Mouse (Mus musculus): Measurements from ENCODE around the gene Serp2. TPM values are rescaled to one million over a fixed set of nuclear protein-coding genes. Genes with fewer than 3 reads are reported as not detected.

Serp2 gene
- polyA plus RNA-seq, 1 experiment from 2014 or later, result 69.9 TPM

DNA sequence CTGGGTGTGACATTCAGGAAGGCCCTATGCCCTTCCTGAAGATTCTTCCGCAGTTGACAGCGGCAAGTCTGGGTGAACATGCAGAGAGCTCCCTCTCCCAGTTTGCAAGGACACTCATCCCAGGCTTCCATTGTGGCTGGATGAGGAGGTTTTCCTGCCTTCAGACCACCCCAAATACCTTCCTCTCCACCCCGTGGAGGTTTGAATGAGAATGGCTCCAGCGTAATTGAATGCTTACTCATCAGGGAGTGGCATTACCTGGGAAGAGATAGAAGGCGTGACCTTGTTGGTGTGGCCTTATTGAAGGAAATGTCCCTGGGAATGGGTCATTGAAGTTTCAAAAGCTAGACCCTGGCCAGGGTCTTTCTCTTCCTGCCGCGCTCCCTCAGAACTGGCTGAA is 41.1 kb downstream of the Serp2 start:
- H3K4me3 ChIP-seq, result no peak overlapping the region
- ATAC-seq (ENCODE audit: low FRiP score, low read depth), result no peak
- H3K9ac ChIP-seq, result no peak overlapping the region
- no peaks in the 10 kb centered on the region for H3K36me3 ChIP-seq
- no peak overlapping the region for H3K4me2 ChIP-seq (replicated peaks)
- no peaks in the 10 kb centered on the region for H3K9me3 ChIP-seq
- H3K4me1 ChIP-seq, result peaks cover 6% of the 10 kb centered on the region; the same call in 1 of the 2 replicates
- 73% methylated on average over 7 of the region's 7 CpGs for WGBS
- H3K27ac ChIP-seq, result no peak overlapping the region
- H3K27me3 ChIP-seq (replicated peaks), result no peaks in the 10 kb centered on the region

- ATAC-seq (ENCODE audit: low FRiP score, low read depth), result no peak
These were observed 42.6 kb downstream of the Serp2 start for GRCm38 (mm10) chr14:76514050-76514585.

DNA sequence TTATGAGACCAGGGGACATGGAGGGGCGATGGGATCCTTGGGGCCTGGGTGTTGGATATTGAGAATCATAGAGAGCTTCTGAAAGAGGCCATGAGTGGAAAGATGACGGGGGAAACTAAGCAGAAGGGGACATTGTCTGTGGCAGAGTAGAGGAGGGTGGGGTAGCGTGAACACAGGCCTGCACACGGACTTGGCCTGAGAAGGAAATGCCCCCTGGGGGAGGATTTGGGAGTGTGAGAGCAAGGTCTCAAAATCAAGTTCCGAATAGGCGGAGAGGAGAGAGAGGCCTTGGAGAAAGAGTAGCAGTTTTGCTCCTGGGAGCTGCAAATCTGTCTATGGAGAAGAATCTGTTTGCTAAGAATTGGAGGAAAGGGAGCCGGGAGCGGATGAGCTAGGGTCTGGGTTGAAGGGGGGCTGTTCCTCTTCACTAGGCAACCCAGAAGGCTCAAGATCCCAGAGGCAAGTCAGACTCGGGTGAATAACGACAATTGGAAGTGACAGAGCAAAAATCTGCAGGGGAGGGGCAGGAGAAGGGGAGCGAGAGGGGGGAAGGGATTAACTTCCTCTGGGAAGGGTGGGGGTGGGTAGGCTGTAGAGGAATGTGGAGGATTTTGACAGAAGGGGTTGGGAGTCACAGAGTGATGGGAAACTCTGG is 43.2 kb downstream of the Serp2 start:
- Histone ChIP-seq H3K4me2 (replicated peaks) (peak overlapping the region; percentile 24; the same call in 1 of the 2 replicates), H3K27ac (no peak overlapping the region), H3K27me3 (replicated peaks) (no peaks in the 10 kb centered on the region), H3K9me3 (no peaks in the 10 kb centered on the region), H3K4me1 (peaks cover 6% of the 10 kb centered on the region; the same call in 1 of the 2 replicates), H3K4me3 (no peak overlapping the region), H3K9ac (no peak overlapping the region), H3K36me3 (peaks cover 11% of the 10 kb centered on the region)
- ATAC-seq (ENCODE audit: low FRiP score, low read depth), result no peak
- 24% methylated on average over 11 of the region's 11 CpGs for WGBS

More at GRCm38 (mm10) chr14:76514050-76514585, 42.6 kb downstream of the Serp2 start:
- no peak overlapping the region for H3K9ac ChIP-seq
- H3K4me2 ChIP-seq (replicated peaks), result peak overlapping the region; percentile 24; the same call in 1 of the 2 replicates
- peaks cover 6% of the 10 kb centered on the region; the same call in 1 of the 2 replicates for H3K4me1 ChIP-seq
- WGBS, result 58% methylated on average over 6 of the region's 6 CpGs
- no peaks in the 10 kb centered on the region for H3K9me3 ChIP-seq
- H3K4me3 ChIP-seq, result no peak overlapping the region
- H3K36me3 ChIP-seq, result peaks cover 11% of the 10 kb centered on the region
- no peaks in the 10 kb centered on the region for H3K27me3 ChIP-seq (replicated peaks)
- H3K27ac ChIP-seq, result no peak overlapping the region

DNA sequence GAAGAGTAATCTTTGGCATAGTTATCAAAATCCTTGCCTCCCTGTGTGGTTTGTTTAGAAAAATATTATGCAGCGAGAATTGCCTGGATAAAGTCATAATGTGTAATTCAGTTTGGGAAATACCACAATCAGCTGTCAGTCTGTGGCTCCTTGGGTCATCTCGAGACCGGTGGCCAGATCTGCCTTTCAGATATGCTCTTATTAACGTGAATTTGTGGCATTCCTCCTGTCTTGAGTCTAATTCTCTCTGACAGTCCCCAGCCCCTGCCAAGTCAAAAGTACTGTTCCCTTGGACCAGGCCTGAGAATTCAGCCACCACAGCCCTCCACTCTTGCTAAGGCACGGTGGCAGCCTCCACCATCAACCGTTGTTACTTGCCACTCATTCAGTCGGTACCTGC is 44.7 kb downstream of the Serp2 start:
- Histone ChIP-seq H3K36me3 (peaks cover 24% of the 10 kb centered on the region), H3K27ac (no peak overlapping the region), H3K4me1 (peaks cover 19% of the 10 kb centered on the region), H3K9me3 (no peaks in the 10 kb centered on the region), H3K4me2 (replicated peaks) (no peak overlapping the region), H3K27me3 (replicated peaks) (no peaks in the 10 kb centered on the region), H3K9ac (no peak overlapping the region), H3K4me3 (no peak overlapping the region)
- ATAC-seq (ENCODE audit: low FRiP score, low read depth), result no peak
- 91% methylated on average over 7 of the region's 7 CpGs for WGBS

GRCm38 (mm10) chr14:76508701-76509100 is 48.0 kb downstream of the Serp2 start:
- ATAC-seq (ENCODE audit: low FRiP score, low read depth), result no peak
- H3K9me3 ChIP-seq, result no peaks in the 10 kb centered on the region
- no peak overlapping the region for H3K4me2 ChIP-seq (replicated peaks)
- H3K4me3 ChIP-seq, result no peak overlapping the region
- no peak overlapping the region for H3K27ac ChIP-seq
- no peak overlapping the region for H3K9ac ChIP-seq
- H3K4me1 ChIP-seq, result peaks cover 25% of the 10 kb centered on the region
- H3K27me3 ChIP-seq (replicated peaks), result no peaks in the 10 kb centered on the region
- 84% methylated on average over 10 of the region's 10 CpGs for WGBS
- H3K36me3 ChIP-seq, result peaks cover 31% of the 10 kb centered on the region

- no peaks in the 10 kb centered on the region for H3K27me3 ChIP-seq (replicated peaks)
- H3K9ac ChIP-seq, result no peak overlapping the region
- WGBS, result 84% methylated on average over 9 of the region's 9 CpGs
- peak overlapping the region; percentile 94; the same call in 1 of the 2 replicates for H3K4me2 ChIP-seq (replicated peaks)
- H3K36me3 ChIP-seq, result peaks cover 31% of the 10 kb centered on the region
- H3K4me1 ChIP-seq, result peaks cover 20% of the 10 kb centered on the region
- H3K27ac ChIP-seq, result no peak overlapping the region
- no peaks in the 10 kb centered on the region for H3K9me3 ChIP-seq
- no peak for ATAC-seq (ENCODE audit: low FRiP score, low read depth)
- H3K4me3 ChIP-seq, result no peak overlapping the region
These were observed 48.7 kb downstream of the Serp2 start for GRCm38 (mm10) chr14:76507804-76508500.

- no peaks in the 10 kb centered on the region for H3K27me3 ChIP-seq (replicated peaks)
- peaks cover 31% of the 10 kb centered on the region for H3K36me3 ChIP-seq
- WGBS, result 95% methylated on average over 7 of the region's 7 CpGs
- no peak overlapping the region for H3K27ac ChIP-seq
- H3K4me2 ChIP-seq (replicated peaks), result peak overlapping the region; percentile 94
- peak overlapping the region; percentile 98; the same call in 1 of the 2 replicates for H3K9ac ChIP-seq
- H3K4me3 ChIP-seq, result no peak overlapping the region
- no peak for ATAC-seq (ENCODE audit: low FRiP score, low read depth)
- H3K4me1 ChIP-seq, result peaks cover 20% of the 10 kb centered on the region
- no peaks in the 10 kb centered on the region for H3K9me3 ChIP-seq
These were observed 49.3 kb downstream of the Serp2 start for GRCm38 (mm10) chr14:76507357-76507756.

DNA sequence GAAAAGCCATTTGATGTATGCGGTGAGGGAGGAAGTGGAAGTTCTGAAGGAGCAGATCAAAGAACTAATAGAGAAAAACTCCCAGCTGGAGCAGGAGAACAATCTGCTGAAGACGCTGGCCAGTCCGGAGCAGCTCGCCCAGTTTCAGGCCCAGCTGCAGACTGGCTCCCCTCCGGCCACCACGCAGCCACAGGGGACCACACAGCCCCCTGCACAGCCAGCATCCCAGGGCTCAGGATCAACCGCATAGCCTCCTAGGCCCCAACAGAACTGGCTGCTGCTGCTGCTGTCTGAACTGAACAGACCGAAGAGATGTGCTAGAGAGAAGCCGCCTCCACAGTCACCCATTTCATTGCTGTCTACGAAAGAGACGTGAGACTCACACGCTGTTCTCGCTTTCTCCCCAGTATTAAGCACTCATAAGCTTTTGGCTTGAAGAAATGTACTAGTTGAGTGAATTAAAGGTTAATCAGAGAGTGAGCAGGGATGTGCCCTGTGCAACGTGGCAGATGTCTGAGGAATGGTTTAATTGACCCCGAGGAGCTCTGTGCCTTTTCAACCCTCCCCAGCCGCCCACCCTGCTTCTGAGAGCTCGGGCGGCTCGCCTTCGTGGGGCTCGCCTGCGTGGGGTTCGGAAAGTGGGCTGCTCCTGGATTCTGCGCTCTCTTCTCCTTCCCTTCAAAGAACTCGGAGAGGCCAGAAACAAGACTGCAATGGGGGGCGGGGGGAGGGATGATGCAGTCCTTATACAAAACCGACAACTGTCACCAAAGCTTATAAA is 50.1 kb downstream of the Serp2 start:
- H3K27ac ChIP-seq, result peak overlapping the region; percentile 100
- H3K4me2 ChIP-seq (replicated peaks), result peak overlapping the region; percentile 94
- H3K9ac ChIP-seq, result peak overlapping the region; percentile 98
- no peaks in the 10 kb centered on the region for H3K9me3 ChIP-seq
- peaks cover 20% of the 10 kb centered on the region for H3K4me1 ChIP-seq
- peaks cover 31% of the 10 kb centered on the region for H3K36me3 ChIP-seq
- WGBS, result 44% methylated on average over 27 of the region's 27 CpGs
- no peaks in the 10 kb centered on the region for H3K27me3 ChIP-seq (replicated peaks)
- H3K4me3 ChIP-seq, result peak overlapping the region; percentile 73
- ATAC-seq (ENCODE audit: low FRiP score, low read depth), result no peak

GRCm38 (mm10) chr14:76505439-76506220 is 51.1 kb downstream of the Serp2 start:
- peak overlapping the region; percentile 98 for H3K9ac ChIP-seq
- peak overlapping the region; percentile 73 for H3K4me3 ChIP-seq
- peaks cover 20% of the 10 kb centered on the region for H3K4me1 ChIP-seq
- H3K9me3 ChIP-seq, result no peaks in the 10 kb centered on the region
- ATAC-seq (ENCODE audit: low FRiP score, low read depth), result peak; percentile 85
- H3K27ac ChIP-seq, result peak overlapping the region; percentile 100
- WGBS, result under 1% methylated on average over 31 of the region's 31 CpGs
- H3K36me3 ChIP-seq, result peaks cover 31% of the 10 kb centered on the region
- peak overlapping the region; percentile 94 for H3K4me2 ChIP-seq (replicated peaks)
- no peaks in the 10 kb centered on the region for H3K27me3 ChIP-seq (replicated peaks)

GRCm38 (mm10) chr14:76505101-76505438 is 51.6 kb downstream of the Serp2 start:
- ATAC-seq (ENCODE audit: low FRiP score, low read depth), result no peak
- 1% methylated on average over 10 of the region's 10 CpGs for WGBS

DNA sequence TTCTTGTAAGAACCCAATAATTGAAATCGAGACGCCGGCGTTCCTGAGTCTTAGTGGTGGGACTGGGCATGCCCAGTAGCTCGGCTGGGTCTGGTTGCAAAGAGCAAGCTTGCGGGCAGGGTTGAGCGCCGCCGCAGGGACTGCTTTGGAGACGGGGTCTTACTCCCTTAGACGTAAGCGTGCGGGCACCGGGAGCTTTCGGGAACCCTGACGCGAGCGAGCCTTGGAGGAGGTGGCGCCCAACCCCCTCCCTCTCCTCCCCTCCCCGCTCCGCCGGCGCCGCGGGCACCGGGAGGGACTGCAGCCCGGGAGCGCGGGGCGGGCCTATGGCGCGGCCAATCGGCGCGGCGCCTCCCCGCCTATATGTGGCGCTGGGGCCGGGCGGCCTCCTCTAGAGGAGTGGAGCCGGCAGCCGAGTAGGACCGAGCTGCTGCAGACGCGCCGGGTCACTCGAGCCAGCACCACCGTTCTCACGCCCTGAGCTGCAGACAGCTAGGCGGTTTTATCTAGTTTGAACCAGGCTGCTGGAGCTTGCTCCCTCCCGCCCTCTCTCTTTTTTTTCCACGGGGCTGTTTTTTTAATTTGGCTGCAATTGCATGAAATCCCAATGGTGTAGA is 52.5 kb downstream of the Serp2 start:
- peaks cover 21% of the 10 kb centered on the region for H3K36me3 ChIP-seq
- peak overlapping the region; percentile 94 for H3K4me2 ChIP-seq (replicated peaks)
- H3K9me3 ChIP-seq, result no peaks in the 10 kb centered on the region
- H3K4me3 ChIP-seq, result peak overlapping the region; percentile 73
- under 1% methylated on average over 52 of the region's 52 CpGs for WGBS
- H3K4me1 ChIP-seq, result peaks cover 28% of the 10 kb centered on the region
- H3K9ac ChIP-seq, result peak overlapping the region; percentile 98
- ATAC-seq (ENCODE audit: low FRiP score, low read depth), result peak; percentile 91
- peak overlapping the region; percentile 100 for H3K27ac ChIP-seq
- H3K27me3 ChIP-seq (replicated peaks), result no peaks in the 10 kb centered on the region

More at GRCm38 (mm10) chr14:76505101-76505438, 51.6 kb downstream of the Serp2 start:
- Histone ChIP-seq H3K36me3 (peaks cover 29% of the 10 kb centered on the region), H3K4me2 (replicated peaks) (peak overlapping the region; percentile 94), H3K27ac (peak overlapping the region; percentile 100), H3K27me3 (replicated peaks) (no peaks in the 10 kb centered on the region), H3K4me3 (peak overlapping the region; percentile 73), H3K4me1 (peaks cover 26% of the 10 kb centered on the region), H3K9ac (peak overlapping the region; percentile 98), H3K9me3 (no peaks in the 10 kb centered on the region)

Measured in neural tube, embryonic 12.5 days (tissue).